Mouse (Mus musculus) cerebellum, postnatal 36 days (tissue): ENCODE measurements around the gene Hcrtr1.

Source experiments
- DNase-seq, 2 experiments: peaks; one replicate each; pipeline ENCODE4 v3.0.0; 2021 to 2022; ENCODE audit warnings: mixed read lengths in 2 of 2

The Hcrtr1 gene

DNA sequence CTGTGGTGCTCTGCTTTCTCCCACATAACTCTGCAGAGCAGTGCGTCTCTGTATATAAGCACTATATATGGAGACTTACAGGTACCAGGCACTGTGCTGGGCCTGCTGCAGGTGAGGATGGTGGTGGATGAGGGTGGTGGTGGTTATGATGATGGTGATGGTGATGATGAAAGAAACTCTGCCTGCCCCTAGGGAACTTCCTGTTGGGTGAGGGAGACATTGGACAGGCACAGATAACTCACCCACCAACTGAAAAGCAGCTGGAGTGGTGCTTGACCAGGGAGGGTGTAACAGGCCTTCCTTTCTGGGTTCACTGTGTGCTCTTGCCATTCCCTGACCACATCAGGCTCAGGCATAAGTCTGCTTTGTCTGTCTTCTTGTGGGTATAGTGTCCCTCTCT lies 26.4 kb downstream of the Hcrtr1 start:
- no peak for DNase-seq

DNA sequence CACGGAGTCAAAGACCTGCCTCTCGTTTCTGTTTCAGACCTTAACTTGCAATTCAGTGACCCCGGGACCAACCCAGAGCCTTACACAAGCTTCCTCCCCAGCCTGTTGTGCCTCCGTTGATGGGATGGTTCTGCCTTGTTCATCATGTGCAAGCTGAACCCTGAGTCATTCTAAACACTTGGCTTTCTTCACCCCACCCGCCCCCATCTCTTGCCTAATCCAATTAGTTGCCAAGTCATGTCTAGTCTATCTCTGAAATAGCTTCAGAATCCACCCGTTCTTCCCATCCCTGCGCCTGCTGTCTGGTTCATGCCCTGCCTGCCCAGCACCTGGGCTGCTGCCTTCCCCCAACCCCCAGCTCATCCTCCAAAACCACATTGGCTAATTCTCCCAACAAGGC lies 26.9 kb downstream of the Hcrtr1 start:
- no peak for DNase-seq

DNA sequence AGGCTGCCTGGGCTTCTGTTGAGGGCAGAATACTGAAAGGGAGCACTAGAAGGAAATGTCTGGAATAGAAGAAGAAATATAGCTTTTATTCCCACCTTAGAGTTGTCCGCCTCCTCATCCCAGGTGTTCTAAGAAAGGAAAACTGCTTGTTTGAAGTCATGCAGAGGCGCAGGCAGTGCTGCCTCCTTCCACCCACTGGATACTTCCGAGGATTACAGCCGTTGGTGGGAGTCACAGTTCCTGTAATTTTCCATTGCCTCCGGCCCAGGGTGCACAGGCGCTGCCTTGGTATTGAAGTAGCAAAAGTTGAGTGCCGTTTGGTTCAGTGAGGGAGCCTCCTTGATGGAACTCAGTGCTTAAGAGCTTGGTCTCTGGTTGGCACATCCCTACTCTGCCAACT lies 29.1 kb downstream of the Hcrtr1 start:
- no peak for DNase-seq

DNA sequence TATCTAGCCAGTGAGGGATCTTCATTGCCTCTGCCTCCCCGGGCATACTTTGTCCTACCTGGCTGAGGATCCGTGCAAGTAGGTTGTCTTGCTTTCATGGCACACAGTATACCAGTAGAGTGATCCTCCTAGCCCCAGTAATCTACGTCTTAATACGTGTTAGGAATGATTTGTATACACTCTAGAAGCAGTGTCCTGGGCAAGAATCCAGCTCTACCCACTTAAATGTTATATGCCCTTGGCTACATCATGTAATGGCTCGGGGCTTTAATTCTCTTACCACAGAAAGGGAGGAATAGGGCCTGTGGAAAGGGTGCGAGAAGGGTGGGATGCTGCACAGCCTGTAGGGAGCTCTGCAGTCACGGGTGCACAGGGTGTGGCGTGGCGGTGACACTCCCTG lies 29.5 kb downstream of the Hcrtr1 start:
- DNase-seq: no peak

DNA sequence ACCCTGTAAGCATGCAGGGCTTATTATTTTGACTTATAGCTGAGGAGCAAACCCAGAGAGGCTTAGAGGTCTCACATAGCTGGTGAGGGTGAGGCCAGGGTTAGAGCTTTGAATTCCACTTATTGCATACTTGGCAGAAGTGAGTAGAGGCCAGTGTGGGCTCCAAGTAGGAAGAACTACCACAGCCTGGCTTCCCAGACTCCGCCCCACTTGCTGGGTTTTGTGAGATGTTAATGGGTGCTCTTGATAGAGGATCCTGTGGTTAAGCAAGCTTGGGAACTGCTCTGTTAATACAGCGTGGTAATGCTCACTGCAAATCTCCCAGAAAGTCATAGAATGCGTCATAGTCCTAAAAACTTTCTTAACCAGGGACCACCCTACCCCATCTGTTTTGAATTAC lies 30.2 kb downstream of the Hcrtr1 start:
- no peak for DNase-seq

DNA sequence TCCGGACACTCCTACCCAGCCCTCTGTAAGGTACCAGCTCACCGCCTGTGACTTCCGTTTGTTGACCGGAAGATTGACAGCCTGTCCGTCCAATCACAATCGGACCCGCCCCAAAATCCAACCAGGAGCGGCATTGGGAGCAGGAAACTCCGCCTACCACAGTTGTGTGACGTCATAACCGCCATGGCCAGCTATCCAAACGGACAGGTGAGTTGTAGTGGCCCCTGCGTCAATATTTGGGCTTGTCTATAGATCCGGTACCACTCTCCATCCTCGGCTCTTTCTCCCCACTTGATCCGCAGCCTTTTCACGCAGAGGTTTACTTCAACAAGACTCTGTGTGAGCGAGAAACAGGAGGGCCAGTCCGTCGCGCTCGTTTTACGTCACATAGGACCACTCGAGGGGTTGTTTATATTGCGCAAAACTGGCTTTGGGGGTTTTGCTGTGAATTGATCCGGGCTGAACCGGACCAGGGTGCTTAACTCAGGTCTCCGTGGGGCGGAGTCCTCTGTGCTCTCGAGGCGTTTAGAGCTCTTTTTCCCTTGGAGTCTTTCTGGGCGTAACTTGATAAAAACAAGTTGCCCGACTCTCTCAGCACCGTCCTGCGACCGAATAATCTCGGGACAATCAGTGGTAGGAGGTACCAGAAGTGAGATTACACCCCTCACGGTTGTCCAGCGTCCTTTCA lies 31.6 kb downstream of the Hcrtr1 start:
- DNase-seq: peak; percentile 100

DNA sequence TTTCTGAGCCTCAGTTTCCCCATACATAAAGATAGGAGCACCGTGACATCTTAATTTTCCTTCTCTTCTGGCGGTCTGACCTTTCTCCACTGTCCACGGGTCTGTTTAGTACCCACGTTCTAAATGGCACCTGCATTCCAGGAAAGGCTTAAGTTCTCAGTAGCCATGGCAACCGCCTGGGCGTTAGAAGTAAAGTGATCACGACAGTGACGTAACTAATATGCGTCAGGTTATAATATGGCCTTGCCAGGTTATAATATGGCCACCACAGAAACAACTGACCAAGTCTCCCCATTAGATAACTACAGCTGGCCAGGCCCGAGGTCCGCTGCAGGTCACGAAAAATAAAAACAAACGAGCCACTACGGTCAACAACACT lies 32.1 kb downstream of the Hcrtr1 start:
- no peak for DNase-seq

DNA sequence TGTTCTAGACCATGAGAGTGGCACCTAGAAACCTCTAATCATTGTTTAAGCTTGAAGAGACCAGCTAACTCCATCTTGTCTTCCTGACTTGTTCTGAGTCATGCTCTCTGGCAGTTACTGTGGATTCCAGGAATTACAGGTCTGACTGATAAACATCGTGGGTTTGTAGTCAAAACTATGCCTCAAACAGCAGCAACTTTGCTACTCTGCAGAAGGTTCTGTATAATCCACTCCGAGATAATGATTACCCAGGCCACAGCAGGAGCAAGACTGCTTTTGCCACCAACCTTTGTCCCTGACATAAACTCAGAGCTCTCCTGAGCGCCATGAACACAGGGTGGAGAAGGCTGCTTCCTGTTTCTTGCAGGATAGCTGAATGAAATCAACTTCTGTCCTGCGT lies 34.6 kb downstream of the Hcrtr1 start:
- no peak for DNase-seq

DNA sequence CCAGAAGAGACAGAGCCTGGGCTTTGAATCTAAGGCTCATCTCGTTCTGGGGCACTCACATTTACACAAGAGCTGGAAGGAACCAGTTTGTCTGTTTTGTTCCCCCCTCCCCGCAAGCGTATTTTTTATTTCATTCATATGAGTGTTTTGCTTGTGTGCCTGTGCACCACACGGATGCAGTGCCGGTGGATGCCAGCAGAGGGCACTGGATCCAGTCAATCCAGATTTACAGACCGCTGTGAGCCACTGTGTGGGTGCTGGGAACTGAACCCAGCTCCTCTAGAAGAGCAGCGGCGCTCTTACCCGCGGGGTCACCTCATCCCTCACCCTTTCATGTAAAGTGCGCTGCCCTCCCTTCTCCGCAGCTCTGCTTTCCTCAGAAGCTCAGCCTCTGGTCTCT lies 35.5 kb downstream of the Hcrtr1 start:
- DNase-seq: no peak

DNA sequence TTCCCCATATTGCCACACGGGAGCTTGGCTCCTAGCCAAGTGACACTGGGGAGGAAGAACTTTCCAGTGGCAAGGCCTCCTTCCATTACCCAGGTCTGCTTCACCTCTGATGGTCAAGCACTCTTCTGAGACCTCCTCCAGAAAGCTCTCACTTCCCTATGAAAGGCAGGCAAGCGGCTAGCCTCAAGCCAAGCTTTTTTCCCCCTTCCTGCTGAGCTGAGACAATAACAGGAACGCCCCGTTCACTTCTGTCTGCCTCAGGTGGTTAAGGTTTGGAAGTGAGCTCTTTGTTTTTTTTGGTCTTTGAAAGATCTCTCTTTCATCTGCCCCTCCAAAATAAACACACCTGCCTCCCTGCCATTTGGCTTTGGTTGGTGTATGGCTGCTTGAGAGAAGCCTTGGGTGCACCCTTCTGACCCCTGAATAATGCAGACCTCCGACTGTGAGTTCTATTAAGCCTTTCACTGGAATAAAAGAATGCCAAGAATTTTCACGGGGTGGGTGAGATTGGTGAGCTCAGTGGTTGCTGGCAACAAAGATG lies 37.0 kb downstream of the Hcrtr1 start, which contains the start of gene Pef1:
Pef1 (plus strand) TSS at position 448 of the 541 bp plus-strand sequence.
- no peak for DNase-seq

DNA sequence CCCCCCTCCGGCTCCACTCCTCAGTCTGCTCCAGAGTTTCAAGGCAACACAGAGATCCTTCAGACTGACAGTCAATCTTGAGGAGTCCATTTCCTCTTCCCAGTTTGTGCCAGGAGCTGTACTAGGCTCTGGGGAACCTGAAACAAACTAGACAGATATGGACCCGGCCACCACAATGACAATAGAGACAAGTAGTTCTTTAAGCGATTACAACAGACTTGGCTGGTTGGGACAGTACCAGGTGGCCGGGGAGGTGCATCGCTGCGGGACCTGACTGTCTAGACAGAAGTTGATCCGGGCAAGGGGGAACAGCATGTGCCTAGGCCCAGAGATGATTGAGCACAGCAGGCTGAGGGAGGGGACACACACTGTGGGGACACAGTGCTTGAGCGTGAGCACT lies 38.0 kb downstream of the Hcrtr1 start:
- DNase-seq: peak; percentile 51 to 53

DNA sequence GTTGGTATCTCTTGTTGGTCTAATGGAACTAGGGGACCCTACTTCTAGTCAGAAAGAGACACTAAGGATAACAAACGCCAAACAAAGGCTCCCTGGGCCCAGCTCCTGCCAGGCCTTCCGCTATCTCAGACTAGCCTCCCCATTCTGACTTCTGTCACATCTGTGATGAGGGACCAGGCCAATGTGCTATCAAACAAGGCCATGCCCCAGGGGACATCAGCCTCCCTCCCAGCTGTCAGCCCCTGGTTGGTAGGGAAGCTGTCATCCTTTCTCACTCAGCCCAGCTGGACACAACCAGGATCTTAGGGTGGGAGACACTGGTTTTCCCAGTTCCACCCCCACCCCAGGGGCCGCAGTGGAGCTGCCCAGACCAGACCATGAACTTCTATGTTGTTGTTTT lies 44.0 kb downstream of the Hcrtr1 start:
- no peak for DNase-seq

DNA sequence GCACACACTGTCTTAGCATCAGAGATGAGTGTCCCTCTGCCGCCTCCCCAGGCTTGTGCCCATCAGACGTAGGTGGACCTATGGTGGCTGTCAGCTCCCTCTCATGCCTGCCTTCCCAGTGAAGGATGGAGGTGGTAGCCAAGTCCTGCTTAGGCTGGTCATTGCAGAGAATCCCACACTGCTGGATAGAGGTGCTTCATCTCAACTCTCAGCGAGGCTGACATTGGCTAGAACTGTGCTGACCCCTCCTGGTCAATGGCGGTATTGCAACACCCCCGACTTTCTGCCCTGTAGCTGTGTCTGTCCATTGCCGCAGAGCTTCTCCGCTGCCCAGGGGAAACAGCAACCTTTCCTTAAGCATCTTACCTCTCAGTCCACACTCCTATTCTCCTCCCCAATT lies 51.9 kb downstream of the Hcrtr1 start:
- peak; percentile 97 to 100 for DNase-seq

DNA sequence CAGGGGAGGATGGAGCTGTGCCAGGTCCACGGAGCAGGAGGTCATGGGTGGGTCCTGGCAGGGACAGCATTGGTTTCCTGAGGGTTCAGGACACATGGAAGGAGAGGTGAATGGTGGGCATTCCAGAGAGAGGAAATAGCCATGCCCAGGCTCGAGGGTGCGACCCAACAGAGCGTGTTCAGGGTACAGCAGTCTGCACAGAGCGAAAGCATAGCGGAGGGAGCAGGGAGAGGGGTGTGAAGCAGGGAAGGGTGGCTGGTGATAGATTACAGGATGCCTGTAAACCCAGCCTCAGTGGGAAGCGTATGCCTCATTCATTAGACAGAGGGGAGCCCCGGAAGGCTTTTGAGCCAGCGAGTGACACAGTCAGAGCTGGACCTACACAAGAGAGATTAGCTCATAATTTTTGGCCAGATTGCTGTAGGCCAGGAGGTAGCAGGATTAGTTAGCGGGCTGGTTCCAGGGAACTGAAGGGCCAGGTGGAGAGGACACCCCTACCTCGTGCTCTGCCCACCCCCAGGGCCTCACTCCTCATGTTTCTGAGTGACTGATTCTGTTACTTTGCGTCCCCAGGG lies 53.8 kb downstream of the Hcrtr1 start:
- peak; percentile 58 to 60 for DNase-seq

DNA sequence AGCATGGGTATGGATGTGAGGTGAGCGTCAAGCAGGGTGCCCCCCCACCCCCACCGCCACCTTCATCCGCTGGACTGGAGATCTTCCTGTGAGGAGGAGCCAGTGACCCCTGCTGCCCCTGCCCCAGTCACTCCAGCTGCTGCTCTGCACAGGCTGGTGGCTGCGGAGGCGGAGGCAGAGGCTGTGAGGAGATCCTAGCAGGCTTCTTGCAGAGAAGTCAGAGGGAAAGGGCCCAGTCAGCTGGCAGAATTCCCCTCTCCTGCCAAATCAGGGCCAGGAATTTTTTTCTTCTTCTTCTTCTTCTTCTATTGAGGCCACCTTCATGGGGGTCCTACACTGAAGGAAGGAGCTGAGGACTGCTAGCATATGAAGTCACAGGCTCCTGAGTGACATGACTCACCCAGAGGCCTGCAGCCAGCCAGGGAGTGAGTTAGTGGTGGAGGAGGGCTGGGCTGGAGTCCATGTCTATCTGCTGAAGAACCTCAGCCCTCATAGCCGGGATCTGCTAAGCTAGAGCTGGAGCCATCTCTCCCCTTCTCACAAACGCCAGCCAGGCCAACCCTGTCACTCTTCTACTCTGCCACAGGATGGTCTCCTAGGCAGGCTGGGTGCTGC lies 54.7 kb downstream of the Hcrtr1 start:
- peak; percentile 33 to 44 for DNase-seq

DNA sequence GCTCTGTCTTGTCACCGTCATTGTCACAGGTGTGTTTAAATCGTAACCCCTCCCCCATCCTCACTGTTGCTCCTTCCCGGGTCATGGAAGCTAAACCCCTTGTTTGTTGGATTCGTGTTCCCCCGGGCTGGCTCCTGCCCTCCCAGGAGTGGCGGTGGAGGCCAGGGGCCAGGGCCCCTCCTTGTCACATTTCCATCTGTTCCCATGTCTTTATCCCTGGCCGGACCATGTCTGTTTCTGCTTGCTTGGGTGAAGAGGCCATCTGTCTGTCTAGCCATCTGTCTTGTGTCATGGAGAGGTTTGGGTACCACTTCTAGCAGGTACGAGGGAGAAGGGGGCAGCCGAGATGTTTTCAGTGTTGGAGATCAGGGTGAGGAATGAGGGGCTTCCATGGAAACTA lies 56.9 kb downstream of the Hcrtr1 start:
- peak; percentile 37 to 39 for DNase-seq

DNA sequence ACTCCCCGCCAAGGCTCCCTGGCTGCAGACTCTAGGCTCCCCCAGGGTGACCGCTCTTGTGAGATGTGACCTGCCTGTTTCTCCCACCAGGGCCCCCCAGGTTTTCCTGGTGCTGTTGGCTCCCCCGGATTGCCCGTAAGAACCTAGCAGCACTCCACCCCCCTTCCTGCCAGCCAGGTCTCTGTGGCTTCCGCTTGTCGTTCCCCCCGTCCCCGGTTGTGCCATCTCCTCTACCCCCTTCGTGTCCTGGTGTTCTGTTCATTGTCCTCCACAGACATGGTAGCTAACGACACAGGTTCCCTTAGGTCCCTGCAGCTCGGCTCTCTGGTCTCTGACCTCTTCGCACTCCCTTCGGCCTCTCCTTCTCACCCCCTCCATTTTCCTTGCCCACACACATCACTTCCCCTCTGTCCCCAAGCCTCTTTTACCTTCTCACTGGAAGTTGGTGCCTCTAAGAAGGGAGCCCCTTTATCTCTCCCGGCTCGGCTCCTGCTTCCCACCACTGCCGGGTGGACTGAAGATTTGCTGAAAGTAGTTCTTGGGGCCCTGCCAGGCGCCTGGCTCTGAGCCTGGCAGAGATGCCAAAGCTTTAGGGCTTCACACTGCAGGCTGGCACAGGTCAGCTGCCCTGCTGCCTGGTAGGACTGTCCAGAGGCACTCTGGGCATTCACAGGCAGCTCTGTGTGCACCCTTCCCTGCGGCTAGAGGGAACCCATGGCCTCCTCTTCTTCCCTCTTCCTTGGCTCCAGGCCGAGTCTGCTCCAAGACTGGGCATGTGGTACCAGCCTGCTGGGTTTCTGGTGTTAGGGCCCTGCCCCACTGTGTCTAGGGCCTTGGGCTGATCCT lies 57.6 kb downstream of the Hcrtr1 start:
- DNase-seq: peak; percentile 82 to 85
